Mouse (Mus musculus): ENCODE measurements around the gene Btnl6.
"Not testable (repeated sequence)": the region's sequence is repeated elsewhere in the genome, so short reads cannot be mapped to it uniquely, and the experiment has no call there.

Btnl6 gene

DNA sequence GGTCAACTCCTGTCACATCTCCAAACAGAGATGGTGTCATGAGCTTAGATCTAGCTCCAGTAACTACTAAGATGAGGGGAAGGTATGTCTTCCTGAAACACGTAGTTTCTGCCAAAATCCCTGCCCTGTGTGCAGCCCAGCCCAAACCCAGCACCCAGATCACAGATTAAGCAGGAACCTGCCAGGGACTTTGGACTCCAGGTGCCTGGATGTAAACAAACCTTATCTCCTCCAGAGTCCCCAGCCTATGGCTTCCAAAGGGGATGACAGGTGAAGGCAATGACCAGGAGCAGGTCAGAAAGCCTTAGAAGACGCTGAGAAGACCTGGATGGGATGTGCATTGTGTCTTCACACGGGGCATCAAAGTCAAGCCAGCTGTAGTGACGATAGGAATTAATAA is 19.4 kb downstream of the Btnl6 start:
- DNase-seq (ENCODE audit: low read depth, low spot score): not testable (repeated sequence)

GRCm38 (mm10) chr17:34497319-34497718 is 19.8 kb downstream of the Btnl6 start:
- DNase-seq (ENCODE audit: low read depth, low spot score): not testable (repeated sequence)

DNA sequence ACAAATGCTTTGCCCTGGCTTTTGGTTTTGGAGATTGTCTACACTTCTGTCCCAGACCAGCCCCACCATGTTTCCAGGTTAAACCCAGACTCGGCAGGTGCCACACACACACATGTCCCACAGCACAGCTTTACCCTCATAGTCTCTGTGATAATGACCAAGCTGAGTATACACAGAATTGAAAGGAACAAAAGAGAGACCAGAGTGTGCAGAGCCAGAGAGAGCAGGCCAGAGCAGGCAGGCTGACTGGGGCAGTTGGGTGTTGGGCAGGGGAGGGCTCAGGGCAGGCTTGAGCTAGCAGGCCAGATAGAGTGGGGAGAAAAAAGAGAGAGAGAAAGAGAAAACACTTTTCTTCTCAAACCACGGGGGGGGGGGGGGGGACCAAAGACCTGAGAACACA is 20.6 kb downstream of the Btnl6 start:
- DNase-seq (ENCODE audit: low read depth, low spot score): no peak

DNA sequence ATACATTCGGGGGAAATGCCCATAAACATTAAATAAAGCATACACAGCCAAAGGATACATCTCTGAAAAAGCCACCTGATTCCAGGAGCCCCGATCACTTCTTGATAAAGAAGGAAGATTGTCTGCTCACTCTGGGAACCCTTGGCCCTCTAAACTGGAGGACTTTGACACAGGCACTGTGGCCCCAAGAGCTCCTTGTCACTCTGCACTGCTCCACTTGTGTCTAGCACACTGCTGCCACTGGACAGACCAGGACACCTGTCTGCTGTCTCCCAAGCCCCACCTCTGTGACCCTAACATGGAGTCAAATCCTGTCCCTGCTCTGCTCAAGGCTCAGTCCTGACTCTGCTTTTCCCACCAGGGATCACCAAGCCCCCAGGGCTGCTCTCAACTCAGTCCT is 22.0 kb downstream of the Btnl6 start:
- not testable (repeated sequence) for DNase-seq (ENCODE audit: low read depth, low spot score)

GRCm38 (mm10) chr17:34492796-34493195 is 24.4 kb downstream of the Btnl6 start:
- no peak for DNase-seq (ENCODE audit: low read depth, low spot score)

- not testable (repeated sequence) for DNase-seq (ENCODE audit: low read depth, low spot score)
Observed at GRCm38 (mm10) chr17:34477238-34478013, 39.7 kb downstream of the Btnl6 start, which contains the start of gene Btnl4. TSS of gene Btnl4 (minus strand) at chr17:34477318.

DNA sequence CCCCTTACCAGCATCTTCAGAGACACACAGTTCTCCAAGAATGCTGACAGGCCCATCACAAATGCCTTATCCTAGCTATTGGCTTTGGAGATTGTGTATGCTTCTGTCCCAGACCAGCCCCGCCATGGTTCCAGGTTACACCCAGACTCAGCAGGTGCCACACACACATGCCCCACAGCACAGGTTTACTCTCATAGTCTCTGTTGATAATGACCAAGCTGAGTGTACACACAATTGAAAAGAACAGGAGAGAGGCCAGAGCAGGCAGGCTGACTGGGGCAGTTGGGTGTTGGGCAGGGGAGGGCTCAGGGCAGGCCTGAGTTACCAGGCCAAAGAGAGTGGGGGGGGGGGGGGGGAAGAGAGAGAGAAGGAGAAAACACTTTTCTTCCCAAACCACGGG is 40.7 kb downstream of the Btnl6 start:
- DNase-seq (ENCODE audit: low read depth, low spot score): no peak

- DNase-seq (ENCODE audit: low read depth, low spot score): no peak
Observed at GRCm38 (mm10) chr17:34475060-34475459, 42.1 kb downstream of the Btnl6 start.

- DNase-seq (ENCODE audit: low read depth, low spot score): no peak
Observed at GRCm38 (mm10) chr17:34470491-34470890, 46.7 kb downstream of the Btnl6 start.

- not testable (repeated sequence) for DNase-seq (ENCODE audit: low read depth, low spot score)
Observed at GRCm38 (mm10) chr17:34465906-34466305, 51.2 kb downstream of the Btnl6 start.

DNA sequence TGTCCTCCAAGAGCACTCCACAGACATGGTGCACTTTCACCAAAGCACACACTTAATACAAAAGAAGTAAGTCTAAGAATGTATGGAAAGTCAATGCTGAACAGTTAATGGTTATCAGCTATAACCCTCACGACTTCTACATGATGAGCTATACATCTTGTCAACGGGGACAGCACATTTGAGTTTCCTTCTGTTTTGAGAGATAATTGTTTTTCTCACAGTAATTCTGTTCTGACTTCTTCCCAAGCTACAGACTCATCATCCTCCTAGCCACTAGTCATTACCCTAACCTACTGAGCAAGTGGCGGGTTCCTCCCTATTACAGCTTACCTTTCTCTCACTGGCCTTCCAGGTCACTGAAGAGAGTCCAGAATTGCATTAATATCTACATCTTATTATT is 57.9 kb downstream of the Btnl6 start:
- no peak for DNase-seq (ENCODE audit: low read depth, low spot score)
